Mouse (Mus musculus): ENCODE measurements at regions not wholly inside any gene's neighbourhood (a gene's known extent, or its start where the extent isn't known, plus 50 kb on each side); places are given as distances from the start of the nearest gene placed in this dataset.

- Histone ChIP-seq H3K4me2 (replicated peaks) (no peak overlapping the region), H3K27me3 (ENCODE audit: control insufficient read depth, insufficient read depth, low read length) (no peaks in the 10 kb centered on the region), H3K27ac (no peak overlapping the region), H3K36me3 (replicated peaks; ENCODE audit: control insufficient read depth, insufficient read depth) (no peaks in the 10 kb centered on the region), H3K9me3 (ENCODE audit: control insufficient read depth, low read length) (no peaks in the 10 kb centered on the region), H3K9ac (no peak overlapping the region), H3K4me3 (replicated peaks; ENCODE audit: low read length) (no peak overlapping the region), H3K4me1 (replicated peaks; ENCODE audit: control insufficient read depth, insufficient read depth, low read length) (no peaks in the 10 kb centered on the region)
- DNase-seq (ENCODE audit: low spot score) (no peak), ATAC-seq (ENCODE audit: low FRiP score) (peak; percentile 51; the same call in 1 of the 2 replicates)
- 31% methylated on average over 1 of the region's 1 CpGs for WGBS
These were observed 697.3 kb downstream of the Prdm13 start for GRCm38 (mm10) chr4:20988474-20988873.

GRCm38 (mm10) chr4:20973428-20973827 lies 712.3 kb downstream of the Prdm13 start:
- 95% methylated on average over 1 of the region's 1 CpGs for WGBS
- ATAC-seq (ENCODE audit: low FRiP score) (no peak), DNase-seq (ENCODE audit: low spot score) (no peak)
- Histone ChIP-seq H3K4me1 (replicated peaks; ENCODE audit: control insufficient read depth, insufficient read depth, low read length) (no peaks in the 10 kb centered on the region), H3K27me3 (ENCODE audit: control insufficient read depth, insufficient read depth, low read length) (no peaks in the 10 kb centered on the region), H3K4me2 (replicated peaks) (no peak overlapping the region), H3K27ac (no peak overlapping the region), H3K4me3 (replicated peaks; ENCODE audit: low read length) (no peak overlapping the region), H3K9me3 (ENCODE audit: control insufficient read depth, low read length) (peaks cover 5% of the 10 kb centered on the region; the same call in 1 of the 2 replicates), H3K9ac (no peak overlapping the region), H3K36me3 (replicated peaks; ENCODE audit: control insufficient read depth, insufficient read depth) (no peaks in the 10 kb centered on the region)

- Histone ChIP-seq H3K4me2 (replicated peaks) (no peak overlapping the region), H3K4me3 (replicated peaks; ENCODE audit: low read length) (no peak overlapping the region), H3K36me3 (replicated peaks; ENCODE audit: control insufficient read depth, insufficient read depth) (no peaks in the 10 kb centered on the region), H3K9me3 (ENCODE audit: control insufficient read depth, low read length) (peaks cover 5% of the 10 kb centered on the region; the same call in 1 of the 2 replicates), H3K27me3 (ENCODE audit: control insufficient read depth, insufficient read depth, low read length) (no peaks in the 10 kb centered on the region), H3K27ac (no peak overlapping the region), H3K4me1 (replicated peaks; ENCODE audit: control insufficient read depth, insufficient read depth, low read length) (no peaks in the 10 kb centered on the region), H3K9ac (no peak overlapping the region)
- ATAC-seq (ENCODE audit: low FRiP score) (no peak), DNase-seq (ENCODE audit: low spot score) (no peak)
- 91% methylated on average over 7 of the region's 7 CpGs for WGBS
These were observed 713.5 kb downstream of the Prdm13 start for GRCm38 (mm10) chr4:20972136-20972875.

- ATAC-seq (ENCODE audit: low FRiP score), result peak; percentile 46; the same call in 1 of the 2 replicates
- no peak overlapping the region for H3K9ac ChIP-seq
- H3K4me3 ChIP-seq (replicated peaks; ENCODE audit: low read length), result no peak overlapping the region
- no peak overlapping the region for H3K27ac ChIP-seq
- DNase-seq (ENCODE audit: low spot score), result no peak
- no peak overlapping the region for H3K4me2 ChIP-seq (replicated peaks)
- H3K36me3 ChIP-seq (replicated peaks; ENCODE audit: control insufficient read depth, insufficient read depth), result no peaks in the 10 kb centered on the region
- no peaks in the 10 kb centered on the region for H3K9me3 ChIP-seq (ENCODE audit: control insufficient read depth, low read length)
- 58% methylated on average over 2 of the region's 2 CpGs for WGBS
- no peaks in the 10 kb centered on the region for H3K4me1 ChIP-seq (replicated peaks; ENCODE audit: control insufficient read depth, insufficient read depth, low read length)
- no peaks in the 10 kb centered on the region for H3K27me3 ChIP-seq (ENCODE audit: control insufficient read depth, insufficient read depth, low read length)
These were observed 736.1 kb downstream of the Prdm13 start for GRCm38 (mm10) chr4:20949696-20950095.
